Mouse (Mus musculus) hindbrain, embryonic 11.5 days (tissue): ENCODE results near the gene Stx8. TPM values are rescaled to one million over a fixed set of nuclear protein-coding genes. Genes with fewer than 3 reads are reported as not detected.

Source experiments
- ATAC-seq: fragments of 200-750 bp; cut with Nextera tagmentation; 2 replicates; pipeline ENCODE4 v1.8.0; 2017; ENCODE audit warnings: mild to moderate bottlenecking, moderate TSS enrichment, moderate library complexity; ENCODE audit not compliant: low FRiP score
- DNase-seq: peaks from one replicate; pipeline ENCODE4 v3.0.0-alpha.2; 2015; ENCODE audit warnings: low spot score
- H3K27ac ChIP-seq: fragments of 300-500 bp; sonication (generic); 2 replicates; pipeline ENCODE4 v1.5.1; 2014; ENCODE audit warnings: mild to moderate bottlenecking, low read depth, low read length
- H3K27me3 ChIP-seq: fragments of 300-500 bp; sonication (generic); 2 replicates; pipeline ENCODE4 v1.6.1; 2014; ENCODE audit warnings: mild to moderate bottlenecking, low read length, moderate library complexity, mixed read lengths; ENCODE audit not compliant: control insufficient read depth, insufficient read depth
- H3K36me3 ChIP-seq: fragments of 300-500 bp; sonication (generic); 2 replicates; pipeline ENCODE4 v1.6.1; 2014; ENCODE audit warnings: mild to moderate bottlenecking, low read length, moderate library complexity, mixed read lengths; ENCODE audit not compliant: control insufficient read depth, insufficient read depth
- H3K4me1 ChIP-seq: fragments of 300-500 bp; sonication (generic); replicated peaks from 2 replicates; pipeline ENCODE4 v1.6.1; 2014; ENCODE audit warnings: low read length, mixed read lengths; ENCODE audit not compliant: control insufficient read depth, insufficient read depth
- H3K4me2 ChIP-seq: fragments of 300-500 bp; sonication (generic); replicated peaks from 2 replicates; pipeline ENCODE4 v1.6.1; 2014; ENCODE audit warnings: mild to moderate bottlenecking, low read depth, low read length
- H3K4me3 ChIP-seq: fragments of 300-500 bp; sonication (generic); 2 replicates; pipeline ENCODE4 v1.5.1; 2014; ENCODE audit warnings: low read depth, low read length
- H3K9ac ChIP-seq: fragments of 300-500 bp; sonication (generic); 2 replicates; pipeline ENCODE4 v1.6.1; 2014; ENCODE audit warnings: low read depth, low read length
- H3K9me3 ChIP-seq: fragments of 300-500 bp; sonication (generic); 2 replicates; pipeline ENCODE4 v1.6.1; 2016; ENCODE audit warnings: low read length; ENCODE audit not compliant: control insufficient read depth
- WGBS: fragments of 180-500 bp; shearing (Covaris S2); extraction: QIAGEN DNeasy Blood & Tissue Kit; methylation state at CpG from one replicate; pipeline ENCODE4 v1.1.7; 2014; 5-methylcytosine and 5-hydroxymethylcytosine counted together
- polyA plus RNA-seq: library from polyadenylated mRNA; unstranded; fragments of >200 nt; fragmentation: Nextera tagmentation; extraction: Ambion mirVana; gene quantifications from 2 replicates; pipeline ENCODE4 v1.2.1, GENCODE M21; 2014

The Stx8 gene
- polyA plus RNA-seq, 1 experiment from 2014 or later = 63.0 TPM

- Histone ChIP-seq H3K4me2 (no peak overlapping the region), H3K36me3 (no peaks in the 10 kb centered on the region), H3K27me3 (no peaks in the 10 kb centered on the region), H3K9ac (no peak overlapping the region), H3K4me3 (no peak overlapping the region), H3K4me1 (peaks cover 3% of the 10 kb centered on the region; the same call in 1 of the 2 replicates), H3K9me3 (no peaks in the 10 kb centered on the region), H3K27ac (no peak overlapping the region)
- ATAC-seq (no peak), DNase-seq (no peak)
- WGBS = 65% methylated on average over 10 of the region's 10 CpGs
These were observed 229.7 kb downstream of the Stx8 start for GRCm38 (mm10) chr11:68195693-68196176.

GRCm38 (mm10) chr11:68196566-68196965 is 230.6 kb downstream of the Stx8 start:
- ATAC-seq (no peak), DNase-seq (no peak)
- H3K4me3 ChIP-seq = no peak overlapping the region
- H3K4me2 ChIP-seq = no peak overlapping the region
- H3K27ac ChIP-seq = no peak overlapping the region
- WGBS = 63% methylated on average over 6 of the region's 6 CpGs
- H3K9me3 ChIP-seq = no peaks in the 10 kb centered on the region
- no peak overlapping the region for H3K9ac ChIP-seq
- H3K4me1 ChIP-seq = peaks cover 3% of the 10 kb centered on the region; the same call in 1 of the 2 replicates
- H3K27me3 ChIP-seq = no peaks in the 10 kb centered on the region
- H3K36me3 ChIP-seq = no peaks in the 10 kb centered on the region

GRCm38 (mm10) chr11:68197471-68197870 is 231.5 kb downstream of the Stx8 start:
- Histone ChIP-seq H3K27ac (no peak overlapping the region), H3K4me3 (no peak overlapping the region), H3K9me3 (no peaks in the 10 kb centered on the region), H3K27me3 (no peaks in the 10 kb centered on the region), H3K4me2 (no peak overlapping the region), H3K36me3 (no peaks in the 10 kb centered on the region), H3K4me1 (peaks cover 3% of the 10 kb centered on the region; the same call in 1 of the 2 replicates), H3K9ac (no peak overlapping the region)
- no peak for DNase-seq
- WGBS = 81% methylated on average over 11 of the region's 11 CpGs
- ATAC-seq = no peak

GRCm38 (mm10) chr11:68198696-68199095 is 232.7 kb downstream of the Stx8 start:
- no peaks in the 10 kb centered on the region for H3K9me3 ChIP-seq
- H3K36me3 ChIP-seq = no peaks in the 10 kb centered on the region
- DNase-seq (no peak), ATAC-seq (no peak)
- no peak overlapping the region for H3K27ac ChIP-seq
- WGBS = 58% methylated on average over 10 of the region's 10 CpGs
- H3K4me1 ChIP-seq = peaks cover 3% of the 10 kb centered on the region
- H3K4me3 ChIP-seq = no peak overlapping the region
- H3K4me2 ChIP-seq = no peak overlapping the region
- no peaks in the 10 kb centered on the region for H3K27me3 ChIP-seq
- H3K9ac ChIP-seq = no peak overlapping the region

GRCm38 (mm10) chr11:68199103-68199502 is 233.1 kb downstream of the Stx8 start:
- Histone ChIP-seq H3K9ac (no peak overlapping the region), H3K27ac (no peak overlapping the region), H3K4me3 (no peak overlapping the region), H3K9me3 (no peaks in the 10 kb centered on the region), H3K4me1 (peaks cover 3% of the 10 kb centered on the region), H3K36me3 (no peaks in the 10 kb centered on the region), H3K4me2 (no peak overlapping the region), H3K27me3 (no peaks in the 10 kb centered on the region)
- 61% methylated on average over 8 of the region's 8 CpGs for WGBS
- DNase-seq (no peak), ATAC-seq (no peak)

GRCm38 (mm10) chr11:68199801-68200423 is 233.9 kb downstream of the Stx8 start:
- Histone ChIP-seq H3K4me3 (no peak overlapping the region), H3K36me3 (no peaks in the 10 kb centered on the region), H3K27ac (no peak overlapping the region), H3K9ac (no peak overlapping the region), H3K27me3 (no peaks in the 10 kb centered on the region), H3K9me3 (no peaks in the 10 kb centered on the region), H3K4me1 (peaks cover 3% of the 10 kb centered on the region), H3K4me2 (no peak overlapping the region)
- ATAC-seq = no peak
- no peak for DNase-seq
- WGBS = 33% methylated on average over 10 of the region's 10 CpGs

- no peak overlapping the region for H3K9ac ChIP-seq
- no peaks in the 10 kb centered on the region for H3K9me3 ChIP-seq
- no peak overlapping the region for H3K27ac ChIP-seq
- DNase-seq (no peak), ATAC-seq (no peak)
- no peaks in the 10 kb centered on the region for H3K27me3 ChIP-seq
- 84% methylated on average over 4 of the region's 4 CpGs for WGBS
- H3K36me3 ChIP-seq = no peaks in the 10 kb centered on the region
- H3K4me3 ChIP-seq = no peak overlapping the region
- H3K4me2 ChIP-seq = no peak overlapping the region
- H3K4me1 ChIP-seq = peaks cover 3% of the 10 kb centered on the region
These were observed 234.5 kb downstream of the Stx8 start for GRCm38 (mm10) chr11:68200500-68200899.

GRCm38 (mm10) chr11:68201063-68201462 is 235.1 kb downstream of the Stx8 start:
- H3K4me3 ChIP-seq = no peak overlapping the region
- H3K27ac ChIP-seq = no peak overlapping the region
- H3K27me3 ChIP-seq = no peaks in the 10 kb centered on the region
- DNase-seq (no peak), ATAC-seq (no peak)
- H3K4me2 ChIP-seq = no peak overlapping the region
- no peaks in the 10 kb centered on the region for H3K36me3 ChIP-seq
- WGBS = 92% methylated on average over 1 of the region's 1 CpGs
- no peak overlapping the region for H3K9ac ChIP-seq
- peaks cover 3% of the 10 kb centered on the region for H3K4me1 ChIP-seq
- no peaks in the 10 kb centered on the region for H3K9me3 ChIP-seq

GRCm38 (mm10) chr11:68201811-68202459 is 235.9 kb downstream of the Stx8 start:
- H3K9ac ChIP-seq = no peak overlapping the region
- H3K27me3 ChIP-seq = no peaks in the 10 kb centered on the region
- H3K4me1 ChIP-seq = peaks cover 3% of the 10 kb centered on the region
- no peak overlapping the region for H3K4me2 ChIP-seq
- H3K36me3 ChIP-seq = no peaks in the 10 kb centered on the region
- ATAC-seq (no peak), DNase-seq (no peak)
- H3K4me3 ChIP-seq = no peak overlapping the region
- WGBS = 79% methylated on average over 10 of the region's 10 CpGs
- H3K27ac ChIP-seq = no peak overlapping the region
- no peaks in the 10 kb centered on the region for H3K9me3 ChIP-seq
